Mouse (Mus musculus) monocyte, adult 5-6 weeks (primary cell): ENCODE measurements around the gene Cyth1. TPM values are rescaled to one million over a fixed set of nuclear protein-coding genes. Genes with fewer than 3 reads are reported as not detected.

ENCODE experiments used
- ATAC-seq: fragments of 153-309, 156-312 bp; replicated peaks from 2 replicates; pipeline ENCODE4 v1.8.0; 2017; ENCODE audit warnings: mild to moderate bottlenecking; ENCODE audit not compliant: low TSS enrichment, insufficient number of reproducible peaks, severe bottlenecking, poor library complexity, low FRiP score
- total RNA-seq: library from RNA; stranded (forward); fragments of 200-1000, 200-491, 200-594 nt; gene quantifications from 3 replicates; pipeline ENCODE4 v1.2.3, GENCODE M21; 2017

The Cyth1 gene
- total RNA-seq, 1 experiment from 2014 or later = 110 TPM

DNA sequence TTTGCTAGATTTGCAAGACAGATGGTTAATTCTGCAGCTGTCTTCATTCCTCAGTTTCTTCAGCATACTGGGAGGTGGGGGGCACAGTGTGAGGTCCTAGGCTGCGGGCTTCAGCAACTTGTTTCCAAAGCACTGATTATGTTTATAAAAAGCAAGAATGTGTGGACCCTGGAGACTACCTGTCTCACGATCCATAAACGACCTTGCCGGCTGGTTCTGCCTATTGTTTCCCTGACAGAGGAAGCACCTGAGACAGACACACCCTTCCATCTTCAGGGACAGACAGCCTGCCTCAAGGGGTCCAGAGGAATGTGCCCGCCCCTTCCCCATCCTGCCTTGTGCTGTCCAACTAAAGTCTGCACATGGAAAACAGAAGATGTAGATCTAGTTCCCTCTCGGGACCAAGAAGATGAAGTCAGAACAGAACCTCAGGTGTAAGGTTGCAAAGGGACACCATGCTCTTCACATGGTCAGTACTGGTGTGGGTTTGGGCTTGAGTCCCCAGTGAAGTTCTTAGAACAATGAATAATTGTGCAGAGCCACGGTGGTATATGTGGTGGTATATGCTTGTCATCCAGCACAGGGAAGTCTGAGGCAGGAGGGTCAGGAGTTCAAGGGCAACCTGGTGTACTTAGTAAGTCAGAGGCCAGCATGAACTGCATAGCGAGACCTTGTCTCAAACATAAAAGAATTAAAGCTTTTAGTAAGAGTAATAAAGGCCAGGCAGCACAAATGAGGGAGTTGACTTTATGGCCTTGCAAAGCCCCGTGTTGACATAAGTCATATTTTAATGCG is 107.4 kb downstream of the Cyth1 start:
- no peak for ATAC-seq

DNA sequence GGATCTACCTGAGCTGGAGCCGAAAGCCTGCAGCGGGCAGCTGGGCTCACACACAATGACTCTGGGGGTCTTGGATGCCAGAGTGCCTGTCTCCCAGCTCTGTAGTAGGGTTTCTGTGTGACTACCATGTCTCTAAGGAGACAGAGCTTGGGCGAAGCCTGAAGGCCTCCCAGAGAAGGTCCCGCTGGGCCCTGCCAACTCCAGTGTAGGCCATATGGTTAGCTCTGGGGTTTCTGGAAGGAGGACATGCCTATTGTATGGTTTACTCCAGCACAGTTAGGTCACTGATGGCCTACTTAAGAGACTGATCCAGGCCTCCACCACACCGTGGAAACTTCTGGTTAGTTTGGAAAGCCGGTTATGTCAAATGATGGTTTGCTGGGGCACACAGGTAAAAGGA is 110.0 kb downstream of the Cyth1 start:
- ATAC-seq = no peak

DNA sequence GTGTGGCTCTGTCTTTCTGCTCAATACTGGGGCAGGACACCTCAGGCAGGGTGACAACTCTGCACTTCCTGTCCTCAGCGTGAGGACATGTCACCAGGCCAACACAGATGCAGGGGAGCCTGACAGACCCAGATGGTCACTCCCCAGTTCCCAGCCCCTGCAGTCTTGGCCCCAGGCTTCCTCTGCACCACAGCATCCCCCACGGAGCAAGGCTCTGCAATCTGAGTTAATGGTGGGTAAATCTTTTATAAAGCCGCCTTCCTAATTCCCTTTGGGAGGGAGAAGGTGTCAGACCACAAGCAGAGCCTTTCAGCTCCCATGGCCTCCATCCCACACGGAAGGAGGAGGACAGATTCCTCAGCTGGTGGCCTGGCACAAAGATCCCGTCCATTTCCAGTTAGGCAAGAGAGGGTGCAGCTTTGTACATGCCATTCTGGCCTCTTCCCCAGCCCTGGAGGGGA is 112.2 kb downstream of the Cyth1 start:
- peak; percentile 53 for ATAC-seq

DNA sequence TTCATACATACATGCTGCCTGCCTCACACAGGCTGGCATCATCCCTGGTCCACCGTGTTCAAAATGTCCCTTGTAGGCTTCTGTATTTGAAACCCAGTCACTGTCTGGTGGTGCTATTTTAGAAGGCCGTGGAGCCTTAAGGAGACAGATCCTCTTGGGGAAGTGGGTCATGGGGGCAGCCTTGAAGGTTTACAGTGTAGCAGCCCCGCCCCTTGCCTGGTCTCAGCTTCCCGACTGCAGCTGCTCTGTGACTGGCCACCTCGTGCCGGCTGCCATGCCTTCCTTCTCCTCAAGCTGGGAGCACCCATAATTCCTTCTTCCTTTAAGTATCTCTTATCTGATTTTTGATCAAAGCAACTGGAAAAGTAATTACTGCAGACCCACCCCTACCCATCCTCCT is 113.1 kb downstream of the Cyth1 start:
- ATAC-seq = peak; percentile 81

DNA sequence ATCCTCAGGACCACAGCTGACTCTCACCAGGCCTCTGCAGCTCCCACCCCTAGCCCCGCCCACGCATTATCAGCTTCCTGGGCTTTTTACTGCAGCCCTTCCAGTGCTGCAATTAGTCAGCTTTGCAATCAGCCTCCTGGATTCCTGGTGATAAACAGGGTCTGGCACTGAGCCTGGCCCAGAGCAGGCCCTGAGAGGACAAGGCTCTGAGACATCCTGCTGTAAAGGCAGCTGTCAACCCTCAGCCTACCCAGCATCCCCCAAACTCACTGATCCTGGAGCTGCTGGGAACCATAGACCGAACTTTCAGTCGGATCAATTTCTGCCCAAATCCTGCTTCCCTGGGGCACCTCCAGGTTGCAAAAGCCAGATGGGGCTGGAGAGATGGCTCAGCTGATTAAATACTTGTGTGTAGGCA is 114.6 kb downstream of the Cyth1 start:
- ATAC-seq = no peak

DNA sequence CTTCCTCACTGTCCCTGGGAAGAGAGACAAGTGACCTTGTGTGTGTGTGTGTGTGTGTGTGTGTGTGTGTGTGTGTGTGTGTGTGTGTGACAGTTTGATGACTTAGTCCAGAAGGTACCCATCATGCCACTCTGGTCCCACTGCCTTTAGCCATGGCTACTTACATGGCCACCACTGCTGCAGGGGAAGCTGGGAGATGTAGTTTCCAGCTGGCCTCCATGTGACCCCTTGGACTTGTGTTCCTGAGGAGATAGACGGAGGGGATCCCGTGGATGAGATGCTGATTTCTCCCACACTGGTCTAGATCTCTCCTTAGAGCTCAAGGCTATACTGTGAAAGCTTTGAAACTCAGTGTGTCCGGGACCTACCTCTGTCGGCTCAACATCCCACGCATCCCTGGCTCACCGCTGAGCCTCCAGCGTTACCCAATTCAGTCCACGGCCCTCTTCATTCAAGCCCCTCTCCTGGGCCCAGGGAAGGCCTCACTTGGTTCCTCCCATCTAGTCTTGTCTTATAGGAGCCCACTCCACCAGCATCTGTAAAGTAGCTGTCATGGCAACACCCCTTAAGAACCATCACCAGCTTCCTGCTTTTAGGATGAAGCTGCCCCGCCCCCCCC is 115.2 kb downstream of the Cyth1 start:
- ATAC-seq = no peak

DNA sequence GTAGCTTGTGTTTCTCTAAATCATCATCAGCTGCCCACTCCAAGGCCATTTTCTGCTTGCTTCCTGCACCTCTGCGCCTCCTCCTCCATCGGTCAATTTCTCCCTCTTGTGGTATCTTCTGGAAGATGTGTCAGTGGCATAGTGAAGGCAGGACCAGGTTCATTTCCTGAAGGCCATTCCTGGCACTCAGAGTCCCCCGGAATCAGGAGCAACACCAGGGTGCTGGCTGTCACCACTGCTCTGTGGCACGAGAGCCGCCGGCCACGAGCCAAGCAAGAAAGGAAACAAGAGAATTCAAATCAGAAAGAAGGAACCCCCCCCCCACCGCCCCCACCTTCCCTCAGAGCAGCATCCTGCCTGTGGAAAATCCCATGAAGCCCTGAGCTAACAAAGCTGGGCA is 116.3 kb downstream of the Cyth1 start:
- ATAC-seq = no peak

DNA sequence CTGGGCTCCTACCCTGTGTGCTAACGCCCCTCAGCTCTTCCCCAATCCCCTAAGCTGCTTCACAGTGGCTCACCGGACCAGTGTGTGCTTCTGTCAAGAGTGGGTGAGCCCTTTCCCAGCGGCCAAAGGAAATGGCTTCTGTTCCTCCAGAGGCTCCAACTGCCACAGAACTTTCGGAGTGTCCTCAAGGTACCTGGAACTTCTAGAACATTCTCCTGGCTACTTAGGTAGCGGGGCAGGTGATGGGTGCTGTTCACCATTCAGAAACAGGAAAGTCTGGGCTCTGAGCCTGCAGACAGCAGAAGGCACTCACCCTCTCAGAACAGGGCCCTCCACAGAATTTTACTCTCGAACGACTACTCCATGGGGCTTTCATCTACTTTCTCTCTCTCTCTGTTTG is 117.9 kb downstream of the Cyth1 start, which contains the start of gene Dnah17:
TSS of gene Dnah17 (minus strand) at position 101 of the 400 bp plus-strand sequence.
- no peak for ATAC-seq

DNA sequence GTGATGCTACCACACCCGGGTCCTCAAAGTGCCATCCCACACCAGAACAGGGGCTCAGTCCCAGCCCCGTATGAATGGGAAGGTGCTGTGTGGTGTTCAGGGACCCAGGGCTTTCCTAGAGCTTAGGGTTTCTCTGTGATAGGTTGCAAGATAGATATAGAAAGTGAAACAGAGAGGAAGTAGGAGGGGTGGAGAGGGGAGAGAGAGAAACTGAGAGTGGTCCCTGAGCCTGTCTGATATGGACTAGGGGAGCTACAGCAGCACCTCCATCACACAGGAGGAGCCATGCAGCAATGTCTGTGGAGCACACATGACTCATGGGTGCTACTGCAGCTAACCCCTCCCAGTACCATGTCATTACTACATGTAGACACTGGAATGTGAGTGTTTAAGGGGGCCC is 118.6 kb downstream of the Cyth1 start:
- ATAC-seq = peak; percentile 52

DNA sequence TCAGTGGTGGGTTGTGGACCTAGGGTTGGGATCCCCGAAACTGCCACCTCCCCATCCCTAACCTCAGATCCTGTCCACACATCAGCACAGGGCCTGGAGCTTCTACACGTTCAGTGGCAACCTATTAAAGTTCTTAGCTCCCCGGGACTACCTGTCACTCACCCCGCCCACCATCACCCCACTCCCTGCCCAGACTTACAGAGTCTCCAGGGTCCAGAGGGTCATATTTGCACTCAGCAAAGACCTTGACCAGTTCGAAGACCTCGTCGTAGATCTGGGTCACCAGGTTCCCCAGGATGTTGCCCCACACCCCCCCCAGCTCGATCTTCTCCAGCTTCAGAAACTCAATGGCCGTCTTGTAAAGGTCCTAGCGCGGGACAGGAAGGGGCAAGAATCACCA is 126.8 kb downstream of the Cyth1 start:
- ATAC-seq = no peak

DNA sequence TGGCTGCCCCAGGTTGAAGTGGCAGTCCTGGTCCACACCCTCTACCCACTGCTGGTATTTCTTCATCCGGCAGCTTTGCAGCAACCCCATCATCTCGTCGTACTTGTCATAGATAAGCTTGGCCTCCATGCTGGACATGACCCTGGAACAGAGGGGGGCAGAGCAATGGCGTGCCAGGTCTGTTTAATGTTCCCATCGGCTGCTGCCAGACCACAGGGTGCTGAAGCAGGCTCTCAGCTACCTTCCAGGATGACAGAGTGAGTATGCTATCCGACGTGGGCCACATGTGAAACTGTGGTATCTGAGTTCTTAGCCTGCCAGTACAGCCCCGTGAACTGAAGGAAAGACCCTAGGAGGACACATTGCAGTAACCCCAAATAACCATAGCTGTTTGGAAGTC is 129.6 kb downstream of the Cyth1 start:
- ATAC-seq = no peak

DNA sequence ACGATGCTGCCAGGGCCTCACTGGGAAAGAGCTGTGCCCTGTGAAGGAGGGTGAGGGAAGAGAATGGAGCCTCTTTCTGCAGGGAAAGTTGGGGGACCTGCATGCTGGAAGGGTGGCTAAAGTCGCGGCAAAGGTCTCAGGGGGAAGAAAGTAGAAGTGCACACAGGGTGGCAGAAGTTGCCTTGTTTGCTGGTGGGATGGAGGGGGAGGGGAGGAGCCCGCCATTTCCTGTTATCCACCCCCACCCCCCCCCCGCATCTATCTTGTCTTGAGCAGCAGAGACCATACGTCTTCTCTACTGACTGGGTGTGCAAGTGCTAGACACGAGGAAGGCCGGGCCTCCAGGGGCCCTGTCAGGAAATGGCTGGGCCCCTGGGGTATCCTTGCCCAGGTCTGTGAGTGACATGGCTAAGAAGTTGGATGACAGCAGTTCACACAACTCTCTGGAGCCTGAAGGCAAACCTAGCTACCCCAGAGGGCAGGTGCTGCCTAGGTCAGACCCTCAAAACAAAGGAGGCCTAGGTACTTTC is 133.7 kb downstream of the Cyth1 start:
- no peak for ATAC-seq

DNA sequence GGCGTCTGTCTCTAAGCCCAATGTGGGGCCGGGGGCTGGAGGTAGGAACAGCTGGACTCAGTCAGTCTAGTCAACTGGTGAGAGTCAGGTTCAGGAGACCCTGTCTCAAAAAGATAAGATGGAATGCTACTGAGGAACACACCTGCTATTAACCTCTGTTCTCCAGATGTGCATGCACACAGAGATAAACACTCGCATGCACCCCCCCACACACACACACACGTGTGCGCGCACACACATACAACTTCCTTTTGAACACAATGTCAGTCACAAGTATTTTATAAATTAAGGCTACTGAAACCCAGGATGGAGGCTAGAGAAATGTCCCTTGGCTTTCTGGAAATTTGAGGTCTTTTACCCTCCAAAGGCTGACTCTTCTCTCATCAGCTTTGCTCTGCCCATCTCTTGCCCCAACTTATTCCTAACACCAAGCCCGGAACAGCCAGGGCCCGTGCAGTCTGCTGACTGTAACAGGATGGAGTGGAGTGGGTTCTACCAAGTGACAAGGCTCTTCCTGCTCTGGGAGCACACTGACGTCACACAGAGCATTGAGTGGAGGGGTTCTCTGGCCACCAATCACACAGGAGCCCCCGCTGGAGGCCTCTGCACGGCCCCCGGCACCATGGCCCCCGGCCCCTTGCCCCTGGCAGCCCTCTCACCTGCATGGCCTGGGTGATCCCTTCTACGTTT is 134.7 kb downstream of the Cyth1 start:
- no peak for ATAC-seq

DNA sequence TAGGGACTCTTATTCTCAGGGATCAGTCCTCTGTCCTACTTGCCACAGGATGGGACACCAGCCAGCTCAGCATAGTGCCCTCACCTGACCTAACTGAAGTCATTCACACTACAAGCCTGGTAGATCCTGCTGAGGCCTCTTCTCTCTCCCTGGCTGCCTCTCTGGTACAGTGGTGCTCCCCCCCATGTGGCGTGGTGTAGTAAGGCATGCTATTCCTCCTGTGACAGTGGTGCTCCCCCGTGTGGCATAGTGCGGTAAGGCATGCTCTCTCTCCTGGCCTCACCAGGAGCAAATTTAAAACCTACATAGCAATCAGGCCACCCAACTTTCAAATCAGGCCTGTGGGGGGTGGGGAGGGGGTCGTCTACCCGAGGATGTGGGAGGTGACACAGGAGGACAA is 144.4 kb downstream of the Cyth1 start:
- ATAC-seq = peak; percentile 84

DNA sequence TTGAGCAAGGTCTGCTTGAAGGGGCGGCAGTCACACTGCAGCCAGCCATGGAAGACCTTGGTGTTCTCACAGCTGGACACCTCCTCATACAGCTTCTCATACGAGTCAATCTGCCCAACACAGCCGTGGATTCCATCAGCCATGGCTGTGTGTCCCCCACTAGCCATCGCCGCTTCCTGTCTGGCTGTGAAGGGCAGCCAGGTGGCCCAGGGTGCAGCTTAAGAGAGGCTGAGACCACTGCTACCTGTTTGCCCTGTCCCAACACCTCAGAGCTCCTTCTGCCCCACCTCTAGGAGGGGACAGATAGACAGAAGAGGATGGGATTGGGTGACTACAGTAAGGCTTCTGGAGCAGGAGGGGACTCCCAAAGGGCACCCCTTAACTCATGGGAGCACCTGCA is 145.0 kb downstream of the Cyth1 start:
- no peak for ATAC-seq

DNA sequence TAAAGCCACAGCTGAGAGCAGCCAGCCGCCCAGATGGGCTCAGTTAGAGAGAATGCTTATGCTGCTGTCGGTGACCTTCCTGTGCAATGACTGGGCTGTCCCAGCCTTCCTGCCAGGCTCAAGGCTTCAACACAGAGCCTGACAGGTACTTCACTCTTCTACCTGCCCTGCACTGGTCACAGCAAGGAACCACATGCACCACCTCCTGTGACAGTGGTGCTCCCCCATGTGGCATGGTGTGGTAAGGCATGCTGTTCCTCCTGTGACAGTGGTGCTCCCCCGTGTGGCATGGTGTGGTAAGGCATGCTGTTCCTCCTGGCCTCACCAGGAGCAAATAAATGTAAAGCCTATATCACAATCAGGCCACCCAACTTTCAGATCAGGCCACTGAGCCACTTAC is 145.6 kb downstream of the Cyth1 start:
- peak; percentile 88 for ATAC-seq

DNA sequence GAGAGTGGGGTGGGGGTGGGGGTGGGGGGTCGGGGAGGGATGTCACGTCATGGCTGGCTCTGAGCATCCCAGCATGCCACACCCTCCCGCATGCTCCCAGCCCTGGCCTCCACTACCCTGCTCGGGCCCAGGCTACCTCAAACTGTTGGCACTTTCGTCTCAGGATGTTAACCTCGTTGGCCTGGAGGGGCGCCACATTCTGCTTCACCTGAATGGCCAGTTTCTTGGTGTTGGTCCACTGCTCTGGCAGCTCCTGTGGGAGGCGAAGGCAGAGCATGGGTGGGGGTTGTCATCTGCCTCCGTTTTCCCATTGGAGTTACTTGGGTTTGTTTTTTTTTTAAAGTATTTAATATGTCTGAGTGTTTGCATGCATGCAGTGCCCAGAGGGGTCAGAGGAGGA is 147.3 kb downstream of the Cyth1 start:
- ATAC-seq = no peak

DNA sequence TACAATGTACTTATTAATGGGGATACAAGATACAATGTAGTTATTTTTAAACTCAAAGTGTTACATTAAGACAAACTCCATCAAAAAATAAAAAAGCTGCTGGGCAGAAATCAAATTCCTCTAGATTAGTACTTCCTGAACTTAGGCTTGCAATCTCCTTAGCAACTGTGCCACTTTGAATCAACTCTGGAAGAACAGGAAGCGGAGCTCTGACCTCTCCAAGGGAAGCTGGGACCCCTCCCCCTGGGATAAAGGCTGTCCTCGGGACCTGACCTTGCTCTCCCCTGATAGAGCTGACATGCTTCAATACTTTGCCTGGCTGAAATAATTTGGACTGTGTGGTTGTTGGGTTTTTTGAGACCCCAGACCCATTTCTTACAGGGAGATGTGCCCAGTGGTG is 151.7 kb downstream of the Cyth1 start:
- no peak for ATAC-seq

DNA sequence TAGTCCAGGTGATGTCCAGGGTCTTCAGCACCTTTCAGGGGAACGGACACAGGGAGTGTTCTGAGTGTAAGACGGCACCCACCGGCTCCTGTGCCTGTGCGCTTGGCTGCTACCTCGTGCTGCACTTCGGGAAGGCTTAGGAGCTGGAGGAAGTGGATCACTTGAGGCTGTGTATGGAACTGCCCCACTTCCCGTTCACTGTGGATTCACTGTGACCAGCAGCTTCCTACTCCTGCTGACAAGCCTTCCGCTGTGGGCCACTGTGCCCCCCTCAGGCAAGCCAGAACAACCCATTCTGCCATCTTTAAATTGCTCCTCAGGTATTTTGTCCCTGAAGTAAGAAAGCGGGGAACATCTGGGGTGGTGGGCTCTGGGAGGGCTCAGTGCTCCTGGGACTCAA is 153.4 kb downstream of the Cyth1 start:
- ATAC-seq = no peak
